Mouse (Mus musculus): ENCODE data around the gene Slc25a48.

Gene Slc25a48

GRCm38 (mm10) chr13:56471951-56472350 lies 33.8 kb downstream of the Slc25a48 start:
- TF ChIP-seq GATA4 (IDR thresholded peaks at IDR 0.05; ENCODE audit: insufficient replicate concordance, low read length), result no peak

- no peak for TF ChIP-seq GATA4 (IDR thresholded peaks at IDR 0.05; ENCODE audit: insufficient replicate concordance, low read length)
These were observed 34.5 kb downstream of the Slc25a48 start for GRCm38 (mm10) chr13:56472661-56473060.

GRCm38 (mm10) chr13:56475363-56475762 lies 37.2 kb downstream of the Slc25a48 start:
- no peak for TF ChIP-seq GATA4 (IDR thresholded peaks at IDR 0.05; ENCODE audit: insufficient replicate concordance, low read length)

- no peak for TF ChIP-seq GATA4 (IDR thresholded peaks at IDR 0.05; ENCODE audit: insufficient replicate concordance, low read length)
These were observed 38.6 kb downstream of the Slc25a48 start for GRCm38 (mm10) chr13:56476790-56477189.

- no peak for TF ChIP-seq GATA4 (IDR thresholded peaks at IDR 0.05; ENCODE audit: insufficient replicate concordance, low read length)
These were observed 39.1 kb downstream of the Slc25a48 start for GRCm38 (mm10) chr13:56477271-56477670.

GRCm38 (mm10) chr13:56478027-56478426 lies 39.9 kb downstream of the Slc25a48 start:
- TF ChIP-seq GATA4 (IDR thresholded peaks at IDR 0.05; ENCODE audit: insufficient replicate concordance, low read length), result no peak

- no peak for TF ChIP-seq GATA4 (IDR thresholded peaks at IDR 0.05; ENCODE audit: insufficient replicate concordance, low read length)
These were observed 44.0 kb downstream of the Slc25a48 start, which contains the start of gene Il9 for GRCm38 (mm10) chr13:56482146-56482545. Gene Il9, minus strand, starts transcription at chr13:56482246.

- TF ChIP-seq GATA4 (IDR thresholded peaks at IDR 0.05; ENCODE audit: insufficient replicate concordance, low read length), result no peak
These were observed 49.9 kb downstream of the Slc25a48 start for GRCm38 (mm10) chr13:56488012-56488411.

- no peak for TF ChIP-seq GATA4 (IDR thresholded peaks at IDR 0.05; ENCODE audit: insufficient replicate concordance, low read length)
These were observed 56.3 kb downstream of the Slc25a48 start for GRCm38 (mm10) chr13:56494440-56494839.

GRCm38 (mm10) chr13:56500132-56500531 lies 62.0 kb downstream of the Slc25a48 start:
- TF ChIP-seq GATA4 (IDR thresholded peaks at IDR 0.05; ENCODE audit: insufficient replicate concordance, low read length), result no peak

GRCm38 (mm10) chr13:56500636-56501035 lies 62.5 kb downstream of the Slc25a48 start:
- TF ChIP-seq GATA4 (IDR thresholded peaks at IDR 0.05; ENCODE audit: insufficient replicate concordance, low read length), result no peak

GRCm38 (mm10) chr13:56501866-56502420 lies 63.8 kb downstream of the Slc25a48 start:
- no peak for TF ChIP-seq GATA4 (IDR thresholded peaks at IDR 0.05; ENCODE audit: insufficient replicate concordance, low read length)

GRCm38 (mm10) chr13:56506871-56507496 lies 68.8 kb downstream of the Slc25a48 start:
- no peak for TF ChIP-seq GATA4 (IDR thresholded peaks at IDR 0.05; ENCODE audit: insufficient replicate concordance, low read length)

- TF ChIP-seq GATA4 (IDR thresholded peaks at IDR 0.05; ENCODE audit: insufficient replicate concordance, low read length), result no peak
These were observed 71.6 kb downstream of the Slc25a48 start for GRCm38 (mm10) chr13:56509796-56510195.

GRCm38 (mm10) chr13:56513595-56513994 lies 75.4 kb downstream of the Slc25a48 start:
- no peak for TF ChIP-seq GATA4 (IDR thresholded peaks at IDR 0.05; ENCODE audit: insufficient replicate concordance, low read length)

GRCm38 (mm10) chr13:56516311-56516710 lies 78.2 kb downstream of the Slc25a48 start:
- no peak for TF ChIP-seq GATA4 (IDR thresholded peaks at IDR 0.05; ENCODE audit: insufficient replicate concordance, low read length)

GRCm38 (mm10) chr13:56516816-56517215 lies 78.7 kb downstream of the Slc25a48 start:
- no peak for TF ChIP-seq GATA4 (IDR thresholded peaks at IDR 0.05; ENCODE audit: insufficient replicate concordance, low read length)

Data from liver, adult (tissue).